Mouse (Mus musculus): ENCODE measurements around the gene Thra. TPM values are rescaled to one million over a fixed set of nuclear protein-coding genes. Genes with fewer than 3 reads are reported as not detected.

The Thra gene
- polyA plus RNA-seq, 1 experiment from 2014 or later, result 11.6 TPM

GRCm38 (mm10) chr11:98785214-98785613, 44.8 kb downstream of the Thra start:
- peak overlapping the region; percentile 81 for H3K27ac ChIP-seq
- no peaks in the 10 kb centered on the region for H3K27me3 ChIP-seq (ENCODE audit: low read depth, poor library complexity, severe bottlenecking)
- H3K4me3 ChIP-seq, result no peak overlapping the region; the same call in 1 of the 2 replicates
- H3K9me3 ChIP-seq (replicated peaks), result no peaks in the 10 kb centered on the region
- 70% methylated on average over 10 of the region's 10 CpGs for WGBS
- peaks cover 80% of the 10 kb centered on the region for H3K4me1 ChIP-seq
- no peak for DNase-seq (ENCODE audit: low spot score)
- no peaks in the 10 kb centered on the region for H3K36me3 ChIP-seq

- H3K4me1 ChIP-seq, result peaks cover 79% of the 10 kb centered on the region
- H3K36me3 ChIP-seq, result no peaks in the 10 kb centered on the region
- H3K9me3 ChIP-seq (replicated peaks), result no peaks in the 10 kb centered on the region
- H3K4me3 ChIP-seq, result peak overlapping the region; percentile 32; the same call in 1 of the 2 replicates
- peak; percentile 59 for DNase-seq (ENCODE audit: low spot score)
- no peaks in the 10 kb centered on the region for H3K27me3 ChIP-seq (ENCODE audit: low read depth, poor library complexity, severe bottlenecking)
- peak overlapping the region; percentile 81 for H3K27ac ChIP-seq
- WGBS, result 13% methylated on average over 12 of the region's 12 CpGs
These were observed 45.4 kb downstream of the Thra start for GRCm38 (mm10) chr11:98785772-98786281.

GRCm38 (mm10) chr11:98786359-98787214, 46.1 kb downstream of the Thra start:
- Histone ChIP-seq H3K36me3 (no peaks in the 10 kb centered on the region), H3K4me3 (peak overlapping the region; percentile 32), H3K27me3 (ENCODE audit: low read depth, poor library complexity, severe bottlenecking) (no peaks in the 10 kb centered on the region), H3K4me1 (peaks cover 73% of the 10 kb centered on the region), H3K9me3 (replicated peaks) (no peaks in the 10 kb centered on the region), H3K27ac (peak overlapping the region; percentile 81)
- 3% methylated on average over 14 of the region's 15 CpGs for WGBS
- peak; percentile 93 for DNase-seq (ENCODE audit: low spot score)

- H3K4me1 ChIP-seq, result peaks cover 68% of the 10 kb centered on the region
- DNase-seq (ENCODE audit: low spot score), result no peak
- 27% methylated on average over 7 of the region's 7 CpGs for WGBS
- peak overlapping the region; percentile 81; the same call in 1 of the 2 replicates for H3K27ac ChIP-seq
- no peaks in the 10 kb centered on the region for H3K36me3 ChIP-seq
- no peaks in the 10 kb centered on the region for H3K9me3 ChIP-seq (replicated peaks)
- H3K4me3 ChIP-seq, result peak overlapping the region; percentile 32
- H3K27me3 ChIP-seq (ENCODE audit: low read depth, poor library complexity, severe bottlenecking), result no peaks in the 10 kb centered on the region
These were observed 46.8 kb downstream of the Thra start for GRCm38 (mm10) chr11:98787229-98787628.

GRCm38 (mm10) chr11:98787691-98788090, 47.3 kb downstream of the Thra start:
- Histone ChIP-seq H3K9me3 (replicated peaks) (no peaks in the 10 kb centered on the region), H3K27ac (peak overlapping the region; percentile 81; the same call in 1 of the 2 replicates), H3K36me3 (no peaks in the 10 kb centered on the region), H3K4me1 (peaks cover 67% of the 10 kb centered on the region), H3K27me3 (ENCODE audit: low read depth, poor library complexity, severe bottlenecking) (no peaks in the 10 kb centered on the region), H3K4me3 (no peak overlapping the region)
- no peak for DNase-seq (ENCODE audit: low spot score)
- 97% methylated on average over 1 of the region's 1 CpGs for WGBS

- DNase-seq (ENCODE audit: low spot score), result no peak
- Histone ChIP-seq H3K27ac (peak overlapping the region; percentile 81), H3K9me3 (replicated peaks) (no peaks in the 10 kb centered on the region), H3K36me3 (no peaks in the 10 kb centered on the region), H3K4me1 (peaks cover 65% of the 10 kb centered on the region), H3K27me3 (ENCODE audit: low read depth, poor library complexity, severe bottlenecking) (no peaks in the 10 kb centered on the region), H3K4me3 (no peak overlapping the region)
- WGBS, result 93% methylated on average over 5 of the region's 5 CpGs
These were observed 47.7 kb downstream of the Thra start for GRCm38 (mm10) chr11:98788139-98788538.

GRCm38 (mm10) chr11:98788550-98789218, 48.2 kb downstream of the Thra start:
- WGBS, result 19% methylated on average over 18 of the region's 18 CpGs

GRCm38 (mm10) chr11:98789219-98789807, 48.9 kb downstream of the Thra start:
- Histone ChIP-seq H3K9me3 (replicated peaks) (no peaks in the 10 kb centered on the region), H3K4me3 (peak overlapping the region; percentile 57), H3K27ac (peak overlapping the region; percentile 81), H3K27me3 (ENCODE audit: low read depth, poor library complexity, severe bottlenecking) (no peaks in the 10 kb centered on the region), H3K36me3 (no peaks in the 10 kb centered on the region), H3K4me1 (peaks cover 66% of the 10 kb centered on the region)
- WGBS, result 2% methylated on average over 25 of the region's 25 CpGs
- DNase-seq (ENCODE audit: low spot score), result no peak

More at GRCm38 (mm10) chr11:98788550-98789218, 48.2 kb downstream of the Thra start:
- peak; percentile 84 for DNase-seq (ENCODE audit: low spot score)
- Histone ChIP-seq H3K4me3 (peak overlapping the region; percentile 57), H3K36me3 (no peaks in the 10 kb centered on the region), H3K9me3 (replicated peaks) (no peaks in the 10 kb centered on the region), H3K27me3 (ENCODE audit: low read depth, poor library complexity, severe bottlenecking) (no peaks in the 10 kb centered on the region), H3K27ac (peak overlapping the region; percentile 81), H3K4me1 (peaks cover 65% of the 10 kb centered on the region)

GRCm38 (mm10) chr11:98789824-98790223, 49.4 kb downstream of the Thra start:
- Histone ChIP-seq H3K27me3 (ENCODE audit: low read depth, poor library complexity, severe bottlenecking) (no peaks in the 10 kb centered on the region), H3K27ac (peak overlapping the region; percentile 81; the same call in 1 of the 2 replicates), H3K4me3 (peak overlapping the region; percentile 57), H3K9me3 (replicated peaks) (no peaks in the 10 kb centered on the region), H3K4me1 (peaks cover 69% of the 10 kb centered on the region), H3K36me3 (no peaks in the 10 kb centered on the region)
- DNase-seq (ENCODE audit: low spot score), result no peak
- WGBS, result 42% methylated on average over 5 of the region's 5 CpGs

- H3K4me1 ChIP-seq, result peaks cover 63% of the 10 kb centered on the region
- H3K4me3 ChIP-seq, result no peak overlapping the region
These were observed 50.3 kb downstream of the Thra start for GRCm38 (mm10) chr11:98790631-98791205.

GRCm38 (mm10) chr11:98791448-98791847, 51.0 kb downstream of the Thra start:
- Histone ChIP-seq H3K36me3 (no peaks in the 10 kb centered on the region), H3K4me3 (no peak overlapping the region), H3K9me3 (replicated peaks) (no peaks in the 10 kb centered on the region), H3K27ac (no peak overlapping the region), H3K27me3 (ENCODE audit: low read depth, poor library complexity, severe bottlenecking) (no peaks in the 10 kb centered on the region), H3K4me1 (peaks cover 56% of the 10 kb centered on the region)
- DNase-seq (ENCODE audit: low spot score), result no peak
- WGBS, result 71% methylated on average over 1 of the region's 1 CpGs

More at GRCm38 (mm10) chr11:98790631-98791205, 50.3 kb downstream of the Thra start:
- WGBS, result 83% methylated on average over 5 of the region's 5 CpGs
- Histone ChIP-seq H3K27ac (no peak overlapping the region), H3K36me3 (no peaks in the 10 kb centered on the region), H3K27me3 (ENCODE audit: low read depth, poor library complexity, severe bottlenecking) (no peaks in the 10 kb centered on the region), H3K9me3 (replicated peaks) (no peaks in the 10 kb centered on the region)
- no peak for DNase-seq (ENCODE audit: low spot score)

GRCm38 (mm10) chr11:98792081-98792480, 51.6 kb downstream of the Thra start:
- no peaks in the 10 kb centered on the region for H3K36me3 ChIP-seq
- 12% methylated on average over 4 of the region's 4 CpGs for WGBS
- H3K9me3 ChIP-seq (replicated peaks), result no peaks in the 10 kb centered on the region
- H3K4me1 ChIP-seq, result peaks cover 53% of the 10 kb centered on the region
- no peak overlapping the region for H3K27ac ChIP-seq
- no peak overlapping the region for H3K4me3 ChIP-seq
- H3K27me3 ChIP-seq (ENCODE audit: low read depth, poor library complexity, severe bottlenecking), result no peaks in the 10 kb centered on the region
- no peak for DNase-seq (ENCODE audit: low spot score)

Measured in limb, embryonic 10.5 days (tissue).